Mouse (Mus musculus): Measurements from ENCODE around the gene Cyfip2.

The Cyfip2 gene

DNA sequence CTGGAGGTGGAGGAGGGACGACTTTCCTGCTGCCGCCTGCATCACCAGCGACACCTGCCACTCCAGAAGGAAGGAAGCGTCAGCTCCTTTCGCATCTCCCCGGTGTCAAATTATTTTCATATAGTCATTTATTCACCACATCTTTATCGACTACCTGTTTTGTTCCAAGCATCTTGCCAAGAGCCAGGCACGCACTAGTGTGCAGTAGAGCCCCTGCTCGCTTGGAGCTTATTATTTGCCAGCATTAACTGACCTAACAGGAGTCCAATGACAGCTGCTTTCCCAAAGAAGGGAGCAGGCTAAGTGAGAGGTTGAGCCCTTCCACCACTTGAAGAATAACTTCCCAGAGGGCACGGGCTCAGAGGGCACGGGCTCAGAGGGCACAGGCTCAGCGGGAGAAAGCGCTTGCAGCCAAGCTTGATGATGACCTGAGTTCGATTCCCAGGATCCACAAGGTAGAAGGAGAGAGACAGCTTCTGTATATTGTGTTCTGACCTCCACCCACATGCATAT, at the start of gene Cyfip2:
TSS of gene Cyfip2 (minus strand) at position 337 of the 513 bp plus-strand sequence.
- no peak for TF ChIP-seq GATA4 (IDR thresholded peaks at IDR 0.05; ENCODE audit: insufficient replicate concordance, low read length)

DNA sequence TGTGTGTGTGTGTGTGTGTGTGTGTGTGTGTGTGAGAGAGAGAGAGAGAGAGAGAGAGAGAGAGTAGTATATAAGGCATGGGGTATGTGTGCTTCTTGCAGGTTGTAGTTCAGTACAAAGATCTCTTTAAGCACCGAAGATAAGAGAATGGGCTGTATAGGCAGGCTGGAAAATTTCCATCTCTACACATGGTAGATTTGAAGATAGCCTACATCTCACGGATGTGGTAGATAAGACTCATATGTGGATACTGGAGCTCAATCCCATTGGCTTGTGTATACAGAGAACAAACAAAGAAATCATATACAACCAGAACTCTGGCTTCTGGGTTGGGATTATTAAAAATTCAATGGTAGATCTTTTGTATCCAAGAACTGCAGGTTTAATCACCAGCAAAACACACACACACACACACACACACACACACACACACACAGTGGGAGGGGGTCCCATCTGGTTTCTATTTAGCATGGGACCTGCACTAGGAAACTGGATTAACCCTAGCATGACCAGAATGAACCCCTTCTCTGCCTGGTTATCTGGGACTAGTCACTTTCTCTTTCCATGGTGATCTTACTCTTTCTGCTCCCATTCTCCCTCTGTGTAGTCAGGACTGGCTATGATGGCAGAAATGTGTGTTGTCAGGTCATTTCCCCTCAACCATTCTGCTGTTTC, 48.5 kb upstream of the Cyfip2 start:
- no peak for TF ChIP-seq GATA4 (IDR thresholded peaks at IDR 0.05; ENCODE audit: insufficient replicate concordance, low read length)

GRCm38 (mm10) chr11:46358369-46358768, 45.7 kb upstream of the Cyfip2 start:
- TF ChIP-seq GATA4 (IDR thresholded peaks at IDR 0.05; ENCODE audit: insufficient replicate concordance, low read length) = no peak

DNA sequence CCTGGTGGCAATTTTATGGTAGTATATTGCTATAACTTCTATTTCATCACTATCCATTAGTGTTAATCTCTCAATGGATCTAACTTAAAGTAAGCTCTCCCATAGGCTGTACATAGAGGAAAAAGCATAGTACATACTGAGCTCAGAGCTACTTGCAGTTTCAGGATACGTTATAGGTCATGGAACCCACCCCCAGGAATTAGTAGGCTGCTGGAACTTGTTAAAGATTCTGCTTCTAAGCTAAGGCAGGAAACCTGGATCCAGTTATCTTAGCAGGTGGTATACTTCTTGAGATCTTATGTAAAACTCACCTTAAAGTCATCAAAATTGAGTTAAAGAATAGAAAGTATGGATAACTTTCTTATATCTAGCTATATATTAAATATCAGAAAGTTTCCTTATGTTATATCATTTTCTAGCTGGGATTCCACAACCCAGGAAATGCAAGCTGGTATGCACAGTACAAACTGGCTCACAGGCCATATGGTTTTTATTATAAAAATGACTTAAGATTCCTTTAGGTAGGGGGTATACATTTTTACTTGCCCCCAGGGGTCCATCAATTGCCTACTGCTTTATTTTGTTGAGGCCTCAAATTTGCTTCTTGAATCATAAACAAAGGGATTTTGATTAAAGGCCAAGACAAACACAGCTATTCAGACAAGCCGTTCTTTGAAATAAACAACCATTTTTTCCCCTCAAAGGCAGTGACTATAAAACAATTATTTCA, 37.2 kb upstream of the Cyfip2 start:
- no peak for TF ChIP-seq GATA4 (IDR thresholded peaks at IDR 0.05; ENCODE audit: insufficient replicate concordance, low read length)

- TF ChIP-seq GATA4 (IDR thresholded peaks at IDR 0.05; ENCODE audit: insufficient replicate concordance, low read length) = no peak
Observed at GRCm38 (mm10) chr11:46348416-46348815, 35.8 kb upstream of the Cyfip2 start.

GRCm38 (mm10) chr11:46347756-46348155, 35.1 kb upstream of the Cyfip2 start:
- TF ChIP-seq GATA4 (IDR thresholded peaks at IDR 0.05; ENCODE audit: insufficient replicate concordance, low read length) = no peak

DNA sequence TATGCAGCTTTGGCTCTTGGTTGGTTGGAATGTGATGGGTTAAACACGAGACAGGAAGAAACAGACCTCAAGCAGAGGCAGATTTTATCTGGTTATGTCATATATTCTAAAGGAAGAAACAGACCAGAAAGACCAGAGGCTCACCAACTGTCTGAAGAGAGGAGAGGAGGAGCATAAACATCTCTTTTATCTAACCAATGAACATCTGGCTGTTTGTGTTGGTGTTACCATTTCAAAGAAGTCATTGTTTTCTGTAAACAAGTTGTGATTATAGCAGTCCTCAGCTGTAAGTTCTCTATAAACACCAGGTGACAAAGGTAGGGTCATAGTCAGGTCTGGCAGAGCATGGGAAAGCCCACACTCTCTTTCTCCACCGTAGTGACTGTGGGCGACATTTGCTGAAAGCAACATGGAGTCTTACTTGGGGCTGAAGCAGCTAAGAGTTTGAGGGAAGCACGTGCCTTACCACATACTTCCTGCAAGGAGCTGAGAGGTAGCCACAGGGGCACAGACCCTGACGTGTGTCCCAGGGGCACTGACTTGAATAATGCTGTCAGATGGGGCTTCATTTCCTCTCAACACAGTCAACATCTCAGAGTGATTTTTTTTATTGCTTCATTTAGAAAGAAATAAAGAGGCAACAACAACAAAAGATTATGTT, 31.4 kb upstream of the Cyfip2 start:
- TF ChIP-seq GATA4 (IDR thresholded peaks at IDR 0.05; ENCODE audit: insufficient replicate concordance, low read length) = no peak

GRCm38 (mm10) chr11:46341960-46342359, 29.3 kb upstream of the Cyfip2 start:
- TF ChIP-seq GATA4 (IDR thresholded peaks at IDR 0.05; ENCODE audit: insufficient replicate concordance, low read length) = no peak

DNA sequence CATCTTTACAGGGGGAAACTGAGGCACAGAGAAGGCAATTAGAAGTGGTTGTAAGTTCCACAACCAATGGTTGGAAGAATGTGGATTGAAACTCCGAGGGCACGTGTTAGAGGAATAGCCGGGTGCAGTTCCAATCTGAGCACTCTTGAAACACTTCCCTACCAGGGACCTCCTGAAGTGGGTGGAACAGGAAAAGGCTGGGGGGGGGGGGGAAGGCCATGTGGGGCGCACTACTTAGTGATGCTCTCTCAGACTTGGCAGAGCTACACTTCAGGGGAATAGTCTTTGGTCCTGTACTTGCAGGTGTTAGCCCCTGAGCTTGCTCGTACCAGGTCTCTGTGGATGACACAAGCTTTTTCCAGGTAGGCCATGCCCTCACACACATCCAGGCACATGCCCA, 23.4 kb upstream of the Cyfip2 start:
- no peak for TF ChIP-seq GATA4 (IDR thresholded peaks at IDR 0.05; ENCODE audit: insufficient replicate concordance, low read length)

DNA sequence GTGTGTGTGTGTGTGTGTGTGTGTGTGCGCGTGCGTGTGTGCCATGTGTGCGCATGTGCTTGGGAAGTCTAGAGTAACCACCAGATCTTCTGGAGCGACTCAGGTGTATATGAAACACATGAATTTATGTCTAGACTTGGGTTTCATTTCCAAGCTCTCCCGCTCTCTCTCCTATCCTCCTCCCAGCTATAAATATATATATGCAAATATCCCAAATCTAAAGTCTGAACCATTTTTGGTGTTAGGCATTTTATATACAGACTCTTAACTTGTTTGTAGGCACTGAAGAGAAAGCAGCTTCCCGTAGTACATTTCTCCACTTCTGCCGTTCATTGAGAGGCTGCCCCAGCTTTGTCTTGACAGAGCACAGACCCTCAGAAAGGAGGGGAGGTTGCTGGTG, 19.6 kb upstream of the Cyfip2 start:
- no peak for TF ChIP-seq GATA4 (IDR thresholded peaks at IDR 0.05; ENCODE audit: insufficient replicate concordance, low read length)

DNA sequence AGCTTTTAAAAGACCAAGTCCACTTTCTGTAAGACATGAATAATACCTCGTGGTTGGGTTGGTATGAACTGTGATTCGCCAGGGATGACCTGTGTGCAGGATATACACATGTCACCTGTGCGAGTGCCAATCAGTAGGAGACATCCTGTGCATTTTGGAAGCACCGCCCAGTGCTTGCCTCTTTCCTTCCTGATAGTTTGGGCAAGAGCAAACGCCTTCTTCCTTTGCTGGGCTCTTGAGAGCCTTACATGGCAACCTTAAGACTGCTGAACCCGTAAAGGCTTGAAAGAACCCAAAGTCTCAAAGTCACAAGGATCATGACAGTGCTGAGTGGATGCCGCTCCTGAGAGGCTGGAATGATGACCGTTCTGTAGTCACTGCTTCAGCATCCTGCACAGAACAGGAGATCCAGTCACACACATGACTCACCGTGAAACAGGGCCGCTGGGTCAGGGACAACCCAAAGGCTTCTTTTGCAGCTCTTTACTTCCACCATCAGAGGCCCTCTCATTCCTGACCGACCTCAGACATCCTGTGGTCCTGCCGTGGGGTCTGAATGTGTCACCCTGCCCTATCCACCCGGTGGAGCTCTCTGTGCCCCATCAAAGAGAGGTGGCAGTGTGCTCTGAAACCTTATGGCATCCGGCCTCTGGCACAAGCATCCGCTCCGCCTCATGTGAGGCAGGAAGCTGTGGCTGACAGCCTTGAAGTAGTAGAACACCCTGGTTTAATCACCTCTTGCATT, 13.8 kb upstream of the Cyfip2 start:
- TF ChIP-seq GATA4 (IDR thresholded peaks at IDR 0.05; ENCODE audit: insufficient replicate concordance, low read length) = no peak

DNA sequence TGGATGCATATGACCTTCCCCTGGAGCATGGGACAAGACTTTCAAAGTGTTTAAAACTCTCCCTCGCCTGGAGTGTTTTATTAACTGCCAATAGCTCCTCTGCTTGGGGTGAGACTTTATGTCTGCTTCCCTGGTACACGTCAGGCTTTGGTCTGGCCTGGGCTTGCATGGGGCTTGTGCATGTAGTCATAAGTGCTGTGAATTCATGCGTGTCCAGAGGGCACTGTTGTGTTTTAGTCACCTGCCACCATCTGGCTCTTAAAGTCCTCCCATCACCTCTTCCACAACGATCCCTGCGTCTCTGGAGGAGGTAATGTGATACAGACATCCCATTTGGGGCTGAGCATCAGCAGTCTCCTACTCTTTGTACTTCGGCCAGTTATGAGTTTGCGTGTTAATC, 8.9 kb upstream of the Cyfip2 start:
- TF ChIP-seq GATA4 (IDR thresholded peaks at IDR 0.05; ENCODE audit: insufficient replicate concordance, low read length) = no peak

- TF ChIP-seq GATA4 (IDR thresholded peaks at IDR 0.05; ENCODE audit: insufficient replicate concordance, low read length) = no peak
Observed at GRCm38 (mm10) chr11:46314534-46314933, 1.9 kb upstream of the Cyfip2 start.

- TF ChIP-seq GATA4 (IDR thresholded peaks at IDR 0.05; ENCODE audit: insufficient replicate concordance, low read length) = no peak
Observed at GRCm38 (mm10) chr11:46313851-46314250, 1.2 kb upstream of the Cyfip2 start.

Measured in liver, adult (tissue).